Mouse (Mus musculus): ENCODE measurements around the gene Tmem44.

DNA sequence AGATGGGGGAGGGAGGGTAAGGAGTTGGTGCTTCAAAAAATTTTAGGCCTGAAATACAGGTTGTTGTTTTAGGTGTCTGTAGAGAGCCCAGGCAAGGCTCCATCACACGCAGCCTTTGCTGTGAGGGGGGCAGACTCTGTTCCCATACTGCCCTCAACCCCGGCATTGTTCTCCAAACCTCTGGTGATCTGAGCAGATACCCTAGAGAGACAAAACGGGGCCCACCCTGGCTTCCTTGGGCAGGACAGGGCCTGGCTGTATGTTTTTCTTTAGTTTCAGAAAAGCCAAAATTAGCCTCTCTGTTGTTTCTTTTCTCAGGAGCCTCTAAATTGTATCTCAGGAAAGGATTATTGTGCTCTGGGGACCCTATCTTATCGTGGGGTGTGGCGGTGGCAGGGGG is 49.0 kb downstream of the Tmem44 start:
- no peak for TF ChIP-seq CTCF (IDR thresholded peaks at IDR 0.05; ENCODE audit: extremely low read depth, insufficient read length, insufficient replicate concordance, low read depth, low read length)
- no peak for TF ChIP-seq POLR2A (IDR thresholded peaks at IDR 0.05; ENCODE audit: low read depth, low read length)

Data from small intestine, adult 2 months (tissue).